Mouse (Mus musculus) embryonic facial prominence, embryonic 14.5 days (tissue): Measurements from ENCODE around the gene Itgb2. TPM values are rescaled to one million over a fixed set of nuclear protein-coding genes. Genes with fewer than 3 reads are reported as not detected.
A peak's percentile ranks its signal among the peaks of the same experiment; 100 is the strongest.

Experiments used
- ATAC-seq: fragments of 200-750 bp; cut with Nextera tagmentation; 2 replicates; pipeline ENCODE4 v1.8.0; 2017; ENCODE audit warnings: low read depth, moderate number of reproducible peaks, moderate TSS enrichment
- DNase-seq: peaks from one replicate; pipeline ENCODE4 v3.0.0-alpha.2; 2015; ENCODE audit warnings: low spot score
- H3K27ac ChIP-seq: fragments of 300-500 bp; sonication (generic); replicated peaks from 2 replicates; pipeline ENCODE4 v1.5.1; 2014; ENCODE audit warnings: low read depth, mild to moderate bottlenecking, low read length, moderate library complexity
- H3K27me3 ChIP-seq: fragments of 300-500 bp; sonication (generic); replicated peaks from 2 replicates; pipeline ENCODE4 v1.6.1; 2014; ENCODE audit warnings: low read length; ENCODE audit not compliant: control insufficient read depth, insufficient read depth
- H3K36me3 ChIP-seq: fragments of 300-500 bp; sonication (generic); 2 replicates; pipeline ENCODE4 v1.6.1; 2014; ENCODE audit warnings: low read length, mixed read lengths; ENCODE audit not compliant: control insufficient read depth, insufficient read depth
- H3K4me1 ChIP-seq: fragments of 300-500 bp; sonication (generic); 2 replicates; pipeline ENCODE4 v1.6.1; 2014; ENCODE audit warnings: antibody characterized with exemption, low read length; ENCODE audit not compliant: control insufficient read depth, insufficient read depth
- H3K4me2 ChIP-seq: fragments of 300-500 bp; sonication (generic); 2 replicates; pipeline ENCODE4 v1.6.1; 2014; ENCODE audit warnings: low read depth, mild to moderate bottlenecking, low read length, moderate library complexity, mixed read lengths
- H3K4me3 ChIP-seq: fragments of 300-500 bp; sonication (generic); 2 replicates; pipeline ENCODE4 v1.5.1; 2014; ENCODE audit warnings: low read depth, mild to moderate bottlenecking, low read length
- H3K9ac ChIP-seq: fragments of 300-500 bp; sonication (generic); 2 replicates; pipeline ENCODE4 v1.6.1; 2014; ENCODE audit warnings: low read depth, mild to moderate bottlenecking, low read length, moderate library complexity, mixed read lengths
- H3K9me3 ChIP-seq: fragments of 300-500 bp; sonication (generic); 2 replicates; pipeline ENCODE4 v1.6.1; 2016; ENCODE audit warnings: low read length; ENCODE audit not compliant: control insufficient read depth
- WGBS: fragments of 180-500 bp; shearing (Covaris S2); extraction: QIAGEN DNeasy Blood & Tissue Kit; methylation state at CpG from one replicate; pipeline ENCODE4 v1.1.7; 2014; 5-methylcytosine and 5-hydroxymethylcytosine counted together
- polyA plus RNA-seq: library from polyadenylated mRNA; unstranded; fragments of >200 nt; fragmentation: Nextera tagmentation; extraction: Ambion mirVana; gene quantifications from 2 replicates; pipeline ENCODE4 v1.2.1, GENCODE M21; 2014

Gene Itgb2
- 3.0 and 3.5 TPM in 2 replicates for polyA plus RNA-seq

DNA sequence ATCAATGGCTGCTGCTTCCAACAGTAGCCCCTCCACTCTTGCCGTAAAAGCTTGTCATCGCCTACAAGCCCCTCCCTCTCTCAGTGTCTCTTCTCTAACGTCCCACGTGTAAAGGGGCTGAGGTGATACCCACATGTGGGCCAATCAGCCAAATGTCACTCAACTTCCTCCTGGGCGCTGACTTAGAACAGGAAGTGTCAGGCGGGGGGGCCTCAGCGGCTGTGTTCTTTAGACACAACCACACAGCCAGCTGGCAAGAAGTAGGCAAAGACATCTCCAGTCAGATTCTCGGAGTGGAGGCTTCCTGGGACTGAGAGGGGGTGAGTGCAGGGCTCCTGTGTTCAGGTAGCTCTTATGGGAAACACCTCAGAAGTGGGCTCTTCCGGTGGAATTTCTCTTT lies at the start of gene Itgb2:
Gene Itgb2, plus strand, starts transcription at position 113 of the 400 bp plus-strand sequence.
- ATAC-seq, result no peak
- WGBS, result 63% methylated on average over 9 of the region's 9 CpGs
- H3K4me3 ChIP-seq, result no peak within 1 kb of the TSS
- H3K36me3 ChIP-seq, result no peaks in the 10 kb centered on the region
- no peak within 1 kb of the TSS for H3K4me2 ChIP-seq
- H3K9me3 ChIP-seq, result no peaks in the 10 kb centered on the region
- no peaks in the 10 kb centered on the region for H3K4me1 ChIP-seq
- DNase-seq, result no peak
- H3K9ac ChIP-seq, result no peak within 1 kb of the TSS
- H3K27me3 ChIP-seq, result no peaks in the 10 kb centered on the region
- no peak within 1 kb of the TSS for H3K27ac ChIP-seq

- no peak overlapping the region for H3K4me3 ChIP-seq
- no peak overlapping the region for H3K9ac ChIP-seq
- no peak overlapping the region for H3K4me2 ChIP-seq
- H3K9me3 ChIP-seq, result no peaks in the 10 kb centered on the region
- peaks cover 14% of the 10 kb centered on the region; the same call in 1 of the 2 replicates for H3K4me1 ChIP-seq
- no peaks in the 10 kb centered on the region for H3K27me3 ChIP-seq
- peaks cover 9% of the 10 kb centered on the region for H3K36me3 ChIP-seq
- ATAC-seq (no peak), DNase-seq (no peak)
- no peak overlapping the region for H3K27ac ChIP-seq
Observed at GRCm38 (mm10) chr10:77481814-77482213, 48.2 kb upstream of the Itgb2 start.

DNA sequence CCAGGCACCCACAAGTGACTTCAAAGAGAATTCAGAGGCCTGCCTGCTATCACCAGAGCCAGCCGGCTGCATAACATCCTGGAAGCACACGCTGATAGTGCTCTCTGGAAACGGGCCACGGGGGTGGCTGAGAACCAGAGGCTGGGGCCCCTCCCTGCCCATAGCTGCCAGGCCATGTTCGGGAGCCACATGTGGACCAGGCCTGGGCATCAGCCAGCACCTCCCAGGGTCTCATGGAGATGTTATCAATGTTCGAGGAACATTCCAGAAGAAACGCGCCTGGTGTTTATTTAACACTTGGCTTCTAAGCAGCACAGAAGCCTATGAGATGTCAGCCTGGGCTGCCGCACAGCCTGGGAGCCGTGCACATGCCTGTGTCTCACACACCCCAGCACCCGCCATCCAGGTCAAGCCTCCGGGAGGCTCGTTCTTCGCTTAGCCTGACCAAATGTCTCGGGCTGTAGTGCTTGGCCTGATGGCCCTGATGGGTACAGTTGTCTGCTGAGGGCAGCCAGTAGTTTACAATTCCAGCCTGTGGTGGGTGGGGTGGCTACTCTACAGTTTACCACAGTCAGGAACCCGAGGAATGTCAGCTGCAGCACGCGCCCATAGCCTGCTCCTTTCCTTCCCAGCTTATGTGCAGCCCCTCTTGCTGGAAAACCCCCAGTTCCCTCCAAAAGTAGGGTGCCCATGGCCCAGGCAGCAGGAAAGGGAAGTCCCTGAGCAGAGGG lies 45.7 kb upstream of the Itgb2 start:
- DNase-seq, result peak; percentile 70
- peak; percentile 69 for ATAC-seq

DNA sequence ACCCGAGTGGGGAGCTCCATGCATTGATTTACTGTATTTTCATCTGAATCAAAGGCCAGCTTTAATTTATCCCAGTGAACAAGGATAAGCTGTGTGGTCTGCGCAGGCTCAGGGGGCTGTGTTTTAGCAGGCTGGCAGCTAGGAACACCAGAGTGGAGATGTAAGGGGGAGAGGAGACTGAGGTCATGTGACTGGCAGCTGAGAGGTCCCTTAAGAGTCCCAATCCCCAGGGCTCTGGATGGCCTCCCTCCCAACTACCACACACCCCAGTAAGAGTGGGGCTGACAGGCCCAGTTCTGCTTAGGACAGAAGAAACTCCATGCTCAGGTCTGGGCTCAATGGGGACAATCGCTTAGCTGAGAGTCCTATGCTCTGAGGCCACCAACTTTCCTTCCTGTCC lies 44.3 kb upstream of the Itgb2 start:
- Histone ChIP-seq H3K4me2 (no peak overlapping the region), H3K4me1 (peaks cover 14% of the 10 kb centered on the region; the same call in 1 of the 2 replicates), H3K9ac (no peak overlapping the region), H3K4me3 (no peak overlapping the region), H3K27me3 (no peaks in the 10 kb centered on the region), H3K9me3 (no peaks in the 10 kb centered on the region), H3K36me3 (peaks cover 47% of the 10 kb centered on the region), H3K27ac (no peak overlapping the region)
- 72% methylated on average over 3 of the region's 3 CpGs for WGBS
- DNase-seq, result no peak
- no peak for ATAC-seq

More for the DNA sequence above, 45.7 kb upstream of the Itgb2 start:
- Histone ChIP-seq H3K4me2 (0 out of 2 replicates have a peak overlapping the region, but pooled peaks have one; percentile 6), H3K4me1 (peaks cover 14% of the 10 kb centered on the region; the same call in 1 of the 2 replicates), H3K9me3 (no peaks in the 10 kb centered on the region), H3K27ac (peak overlapping the region; percentile 19; the same call in 1 of the 2 replicates), H3K36me3 (peaks cover 34% of the 10 kb centered on the region), H3K9ac (no peak overlapping the region), H3K27me3 (no peaks in the 10 kb centered on the region), H3K4me3 (no peak overlapping the region)
- WGBS, result 49% methylated on average over 17 of the region's 18 CpGs

GRCm38 (mm10) chr10:77488168-77488567 lies 41.9 kb upstream of the Itgb2 start:
- no peak overlapping the region for H3K9ac ChIP-seq
- H3K4me3 ChIP-seq, result no peak overlapping the region
- DNase-seq (no peak), ATAC-seq (no peak)
- H3K36me3 ChIP-seq, result peaks cover 66% of the 10 kb centered on the region
- H3K9me3 ChIP-seq, result 0 out of 2 replicates have a peak, but pooled peaks cover 5% of the 10 kb centered on the region
- no peak overlapping the region for H3K4me2 ChIP-seq
- no peak overlapping the region for H3K27ac ChIP-seq
- H3K4me1 ChIP-seq, result peaks cover 14% of the 10 kb centered on the region; the same call in 1 of the 2 replicates
- 92% methylated on average over 7 of the region's 7 CpGs for WGBS
- no peaks in the 10 kb centered on the region for H3K27me3 ChIP-seq

DNA sequence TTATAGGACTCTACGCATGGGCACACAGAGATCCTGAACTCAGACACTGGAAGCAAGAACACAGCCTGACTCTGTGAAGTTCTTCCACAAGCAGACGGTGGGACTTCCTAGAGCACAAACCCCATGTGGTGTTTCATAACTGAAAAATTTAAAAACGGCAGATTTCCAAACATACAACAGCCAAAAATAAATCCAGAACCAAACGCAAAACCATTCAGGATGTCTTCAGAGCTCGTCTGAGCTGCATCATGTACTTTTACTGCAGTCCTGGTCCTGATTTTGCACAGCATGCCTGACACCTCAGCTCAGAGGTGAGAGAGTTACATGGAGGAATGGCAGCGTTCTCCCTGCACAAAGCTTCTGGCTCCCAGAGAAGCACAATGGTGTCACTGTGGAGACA lies 38.5 kb upstream of the Itgb2 start:
- Histone ChIP-seq H3K27ac (no peak overlapping the region), H3K9ac (no peak overlapping the region), H3K4me3 (no peak overlapping the region), H3K4me1 (no peaks in the 10 kb centered on the region), H3K4me2 (no peak overlapping the region), H3K9me3 (0 out of 2 replicates have a peak, but pooled peaks cover 8% of the 10 kb centered on the region), H3K36me3 (peaks cover 88% of the 10 kb centered on the region), H3K27me3 (no peaks in the 10 kb centered on the region)
- 84% methylated on average over 6 of the region's 6 CpGs for WGBS
- no peak for ATAC-seq
- DNase-seq, result no peak

GRCm38 (mm10) chr10:77492885-77493284 lies 37.2 kb upstream of the Itgb2 start:
- DNase-seq, result no peak
- 96% methylated on average over 3 of the region's 3 CpGs for WGBS
- no peak overlapping the region for H3K9ac ChIP-seq
- H3K27me3 ChIP-seq, result no peaks in the 10 kb centered on the region
- no peaks in the 10 kb centered on the region for H3K4me1 ChIP-seq
- H3K36me3 ChIP-seq, result peaks cover 84% of the 10 kb centered on the region
- no peak overlapping the region for H3K4me3 ChIP-seq
- 0 out of 2 replicates have a peak, but pooled peaks cover 8% of the 10 kb centered on the region for H3K9me3 ChIP-seq
- H3K27ac ChIP-seq, result no peak overlapping the region
- no peak overlapping the region for H3K4me2 ChIP-seq
- ATAC-seq, result no peak

DNA sequence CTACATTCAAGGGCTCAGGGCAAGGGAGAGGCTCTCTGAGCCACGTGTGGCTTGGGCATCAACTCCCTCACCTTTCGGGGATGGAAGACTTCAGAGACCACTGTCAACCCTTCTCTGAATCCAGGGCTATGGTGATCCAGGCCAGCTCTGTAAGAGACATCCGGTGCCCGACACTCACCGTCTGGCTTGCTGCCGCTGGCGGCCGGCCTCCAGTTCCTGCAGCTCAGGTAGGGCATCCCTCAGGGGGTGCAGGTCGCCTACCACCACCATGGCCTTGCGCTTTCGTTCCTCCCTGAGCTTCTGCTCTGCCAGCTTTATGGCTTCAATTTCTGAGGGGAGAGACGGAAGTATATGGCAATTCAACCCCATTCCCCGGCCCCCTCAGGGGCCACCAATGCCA lies 32.9 kb upstream of the Itgb2 start:
- Histone ChIP-seq H3K36me3 (peaks cover 77% of the 10 kb centered on the region), H3K27me3 (no peaks in the 10 kb centered on the region), H3K4me2 (no peak overlapping the region), H3K9ac (no peak overlapping the region), H3K4me1 (no peaks in the 10 kb centered on the region), H3K4me3 (no peak overlapping the region), H3K27ac (no peak overlapping the region), H3K9me3 (0 out of 2 replicates have a peak, but pooled peaks cover 8% of the 10 kb centered on the region)
- WGBS, result 91% methylated on average over 11 of the region's 13 CpGs
- DNase-seq, result no peak
- ATAC-seq, result no peak

- ATAC-seq (no peak), DNase-seq (no peak)
- no peak overlapping the region for H3K4me2 ChIP-seq
- no peak overlapping the region for H3K4me3 ChIP-seq
- no peak overlapping the region for H3K27ac ChIP-seq
- 0 out of 2 replicates have a peak, but pooled peaks cover 2% of the 10 kb centered on the region for H3K9me3 ChIP-seq
- 86% methylated on average over 6 of the region's 6 CpGs for WGBS
- H3K4me1 ChIP-seq, result no peaks in the 10 kb centered on the region
- no peak overlapping the region for H3K9ac ChIP-seq
- H3K36me3 ChIP-seq, result peaks cover 76% of the 10 kb centered on the region
- no peaks in the 10 kb centered on the region for H3K27me3 ChIP-seq
Observed at GRCm38 (mm10) chr10:77498254-77498653, 31.8 kb upstream of the Itgb2 start.
